Mouse (Mus musculus): ENCODE data around the gene Gm21518. TPM values are rescaled to one million over a fixed set of nuclear protein-coding genes. Genes with fewer than 3 reads are reported as not detected.

Gene Gm21518
- polyA plus RNA-seq (2012; rRNA removed; ENCODE audit: low replicate concordance): not detected in 2 replicates

GRCm38 (mm10) chrY:62190566-62190965 lies at the start of gene Gm21518:
Gene Gm21518 (plus strand): TSS chrY:62190866.

Measured in mammary gland, adult 2 months (tissue).